Mouse (Mus musculus) right cerebral cortex, adult 2 months (tissue): Measurements from ENCODE around the gene Irgm1.
"Not testable (repeated sequence)": the region's sequence is repeated elsewhere in the genome, so short reads cannot be mapped to it uniquely, and the experiment has no call there.

Experiments used
- DNase-seq, 2 experiments: peaks; one replicate each; pipeline ENCODE4 v3.0.0; 2021 to 2022; ENCODE audit warnings: low spot score in 2 of 2

Gene Irgm1

GRCm38 (mm10) chr11:48853474-48854180 is 17.9 kb downstream of the Irgm1 start:
- peak; percentile 98 to 99 for DNase-seq

GRCm38 (mm10) chr11:48852624-48853473 is 18.6 kb downstream of the Irgm1 start:
- no peak for DNase-seq

- no peak for DNase-seq
Measured at GRCm38 (mm10) chr11:48852190-48852589, 19.3 kb downstream of the Irgm1 start.

GRCm38 (mm10) chr11:48851270-48851995 is 20.1 kb downstream of the Irgm1 start:
- no peak for DNase-seq

GRCm38 (mm10) chr11:48850240-48850639 is 21.2 kb downstream of the Irgm1 start:
- no peak for DNase-seq

- DNase-seq = no peak
Measured at GRCm38 (mm10) chr11:48846881-48847280, 24.6 kb downstream of the Irgm1 start.

GRCm38 (mm10) chr11:48846362-48846761 is 25.1 kb downstream of the Irgm1 start:
- DNase-seq = not testable (repeated sequence)

- no peak for DNase-seq
Measured at GRCm38 (mm10) chr11:48845244-48845815, 26.2 kb downstream of the Irgm1 start.

GRCm38 (mm10) chr11:48844309-48844708 is 27.2 kb downstream of the Irgm1 start:
- DNase-seq = no peak

GRCm38 (mm10) chr11:48843202-48843601 is 28.3 kb downstream of the Irgm1 start:
- DNase-seq = no peak

GRCm38 (mm10) chr11:48842378-48842792 is 29.1 kb downstream of the Irgm1 start:
- no peak for DNase-seq

- no peak for DNase-seq
Measured at GRCm38 (mm10) chr11:48841213-48841612, 30.3 kb downstream of the Irgm1 start.

GRCm38 (mm10) chr11:48840805-48841204 is 30.7 kb downstream of the Irgm1 start:
- no peak for DNase-seq

GRCm38 (mm10) chr11:48838879-48839680 is 32.4 kb downstream of the Irgm1 start:
- no peak for DNase-seq

- DNase-seq = peak in 1 of 2 experiments; percentile 35
Measured at GRCm38 (mm10) chr11:48838181-48838797, 33.2 kb downstream of the Irgm1 start.

GRCm38 (mm10) chr11:48837310-48838180 is 33.9 kb downstream of the Irgm1 start:
- peak; percentile 38 to 58 for DNase-seq

GRCm38 (mm10) chr11:48836990-48837309 is 34.5 kb downstream of the Irgm1 start:
- DNase-seq = no peak

GRCm38 (mm10) chr11:48835923-48836322 is 35.6 kb downstream of the Irgm1 start:
- DNase-seq = no peak

GRCm38 (mm10) chr11:48833731-48834639 is 37.5 kb downstream of the Irgm1 start:
- DNase-seq = peak; percentile 96
